Mouse (Mus musculus): Measurements from ENCODE around the gene Npas1. TPM values are rescaled to one million over a fixed set of nuclear protein-coding genes. Genes with fewer than 3 reads are reported as not detected.

Gene Npas1
- polyA plus RNA-seq, 1 experiment from 2014 or later, result 0.15 TPM

DNA sequence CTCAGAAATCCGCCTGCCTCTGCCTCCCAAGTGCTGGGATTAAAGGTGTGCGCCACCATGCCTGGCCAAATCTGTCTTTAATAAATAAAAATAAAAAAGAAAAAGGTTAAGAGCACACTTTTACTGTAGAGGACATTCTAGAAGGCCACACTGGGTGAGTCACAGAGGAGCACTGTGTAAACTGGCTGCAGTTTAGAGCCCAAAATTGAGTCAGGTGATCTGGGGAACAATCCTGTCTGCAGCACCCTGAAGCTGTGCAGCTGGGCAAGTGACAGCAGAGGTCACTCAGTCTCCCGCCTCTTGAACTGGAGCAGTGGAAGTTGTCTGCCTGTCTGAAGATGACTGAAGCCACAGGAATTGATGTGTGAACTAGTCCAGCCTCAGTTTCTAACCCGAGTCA lies 24.0 kb upstream of the Npas1 start:
- no peaks in the 10 kb centered on the region for H3K27me3 ChIP-seq (replicated peaks; ENCODE audit: control insufficient read depth, insufficient read depth, low read length)
- no peaks in the 10 kb centered on the region for H3K9me3 ChIP-seq (ENCODE audit: control insufficient read depth, low read length)
- H3K4me1 ChIP-seq (replicated peaks; ENCODE audit: control insufficient read depth, insufficient read depth, low read length), result no peaks in the 10 kb centered on the region
- no peak overlapping the region for H3K9ac ChIP-seq (ENCODE audit: low read length)
- H3K4me3 ChIP-seq (ENCODE audit: low read depth, low read length), result no peak overlapping the region
- no peak for DNase-seq (ENCODE audit: low spot score)
- ATAC-seq (replicated peaks; ENCODE audit: low FRiP score, low TSS enrichment, low read depth), result no peak
- WGBS, result 87% methylated on average over 4 of the region's 4 CpGs
- no peak overlapping the region for H3K27ac ChIP-seq (ENCODE audit: low read depth)
- H3K4me2 ChIP-seq (ENCODE audit: low read length), result no peak overlapping the region
- H3K36me3 ChIP-seq (ENCODE audit: control insufficient read depth, insufficient read depth, low read length), result peaks cover 70% of the 10 kb centered on the region

DNA sequence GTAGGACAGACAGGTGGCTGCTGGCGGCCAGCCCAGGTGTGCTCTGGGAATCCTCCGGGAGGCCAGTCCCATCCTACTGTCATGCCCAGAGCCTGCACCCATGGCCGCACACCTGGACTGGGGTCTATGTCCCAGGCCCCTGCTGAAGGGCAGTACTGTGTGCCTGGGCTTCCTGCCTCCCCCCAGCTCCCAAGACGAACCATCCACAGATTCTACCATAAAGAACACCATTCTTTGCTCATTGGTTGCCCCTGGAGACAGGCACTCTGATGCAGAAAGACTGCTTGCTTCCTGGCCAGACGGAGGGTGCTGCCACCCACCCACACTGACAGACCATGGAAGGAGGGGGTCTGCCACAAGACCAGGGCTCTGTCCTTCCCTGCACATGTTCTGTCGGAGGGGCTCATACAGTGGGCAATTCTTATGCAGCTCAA lies 22.2 kb upstream of the Npas1 start:
- 82% methylated on average over 6 of the region's 6 CpGs for WGBS
- Histone ChIP-seq H3K27me3 (replicated peaks; ENCODE audit: control insufficient read depth, insufficient read depth, low read length) (no peaks in the 10 kb centered on the region), H3K36me3 (ENCODE audit: control insufficient read depth, insufficient read depth, low read length) (peaks cover 69% of the 10 kb centered on the region), H3K27ac (ENCODE audit: low read depth) (no peak overlapping the region), H3K4me3 (ENCODE audit: low read depth, low read length) (no peak overlapping the region), H3K9me3 (ENCODE audit: control insufficient read depth, low read length) (no peaks in the 10 kb centered on the region), H3K9ac (ENCODE audit: low read length) (no peak overlapping the region), H3K4me1 (replicated peaks; ENCODE audit: control insufficient read depth, insufficient read depth, low read length) (no peaks in the 10 kb centered on the region), H3K4me2 (ENCODE audit: low read length) (no peak overlapping the region)
- ATAC-seq (replicated peaks; ENCODE audit: low FRiP score, low TSS enrichment, low read depth), result no peak
- DNase-seq (ENCODE audit: low spot score), result no peak

DNA sequence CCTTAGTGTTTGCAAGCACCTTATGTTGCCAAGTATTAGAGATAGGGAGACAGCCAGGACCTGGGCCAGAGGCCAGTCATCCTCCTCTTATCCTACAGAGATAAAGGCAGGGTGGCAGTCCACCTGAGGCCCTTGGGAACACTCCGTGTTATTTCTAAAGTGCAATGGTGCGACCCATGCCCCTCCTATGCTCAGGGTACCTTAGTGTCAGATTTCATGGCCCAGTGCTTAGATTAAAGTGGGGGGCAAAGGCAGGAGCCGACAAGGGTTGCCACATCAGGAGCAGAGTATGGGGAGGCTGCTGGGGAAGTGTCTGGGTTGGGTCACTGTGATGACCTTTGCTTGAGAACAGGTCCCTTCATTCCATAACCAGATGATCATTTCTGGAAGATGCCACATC lies 18.7 kb upstream of the Npas1 start:
- no peak overlapping the region for H3K4me3 ChIP-seq (ENCODE audit: low read depth, low read length)

DNA sequence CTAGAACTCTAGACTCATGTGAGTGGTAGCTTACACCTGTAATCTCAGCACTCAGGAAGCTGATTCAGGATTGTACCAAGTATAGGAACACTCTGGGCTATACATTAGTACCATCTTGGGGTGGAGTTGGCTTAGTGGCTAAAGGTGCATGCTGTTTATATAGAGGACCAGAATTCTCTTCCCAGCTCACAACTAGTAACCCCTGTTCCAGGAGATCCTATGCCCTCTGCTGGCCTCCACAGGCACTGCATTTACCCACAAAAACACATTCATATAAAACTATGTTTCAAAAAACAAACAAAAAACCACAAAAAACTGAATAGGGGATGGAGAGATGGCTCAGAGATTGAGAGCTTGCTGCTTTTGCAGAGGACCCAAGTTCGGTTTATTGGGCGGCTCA lies 15.8 kb upstream of the Npas1 start:
- ATAC-seq (replicated peaks; ENCODE audit: low FRiP score, low TSS enrichment, low read depth), result no peak
- Histone ChIP-seq H3K4me1 (replicated peaks; ENCODE audit: control insufficient read depth, insufficient read depth, low read length) (no peaks in the 10 kb centered on the region), H3K9ac (ENCODE audit: low read length) (no peak overlapping the region), H3K36me3 (ENCODE audit: control insufficient read depth, insufficient read depth, low read length) (peaks cover 31% of the 10 kb centered on the region), H3K4me3 (ENCODE audit: low read depth, low read length) (no peak overlapping the region), H3K27ac (ENCODE audit: low read depth) (no peak overlapping the region), H3K27me3 (replicated peaks; ENCODE audit: control insufficient read depth, insufficient read depth, low read length) (no peaks in the 10 kb centered on the region), H3K9me3 (ENCODE audit: control insufficient read depth, low read length) (no peaks in the 10 kb centered on the region), H3K4me2 (ENCODE audit: low read length) (no peak overlapping the region)
- 30% methylated on average over 2 of the region's 2 CpGs for WGBS
- DNase-seq (ENCODE audit: low spot score), result peak; percentile 73

More for the DNA sequence above, 18.7 kb upstream of the Npas1 start:
- no peaks in the 10 kb centered on the region for H3K9me3 ChIP-seq (ENCODE audit: control insufficient read depth, low read length)
- peaks cover 41% of the 10 kb centered on the region for H3K36me3 ChIP-seq (ENCODE audit: control insufficient read depth, insufficient read depth, low read length)
- no peak for ATAC-seq (replicated peaks; ENCODE audit: low FRiP score, low TSS enrichment, low read depth)
- no peaks in the 10 kb centered on the region for H3K27me3 ChIP-seq (replicated peaks; ENCODE audit: control insufficient read depth, insufficient read depth, low read length)
- H3K27ac ChIP-seq (ENCODE audit: low read depth), result no peak overlapping the region
- 84% methylated on average over 3 of the region's 3 CpGs for WGBS
- no peaks in the 10 kb centered on the region for H3K4me1 ChIP-seq (replicated peaks; ENCODE audit: control insufficient read depth, insufficient read depth, low read length)
- no peak for DNase-seq (ENCODE audit: low spot score)
- no peak overlapping the region for H3K9ac ChIP-seq (ENCODE audit: low read length)
- H3K4me2 ChIP-seq (ENCODE audit: low read length), result no peak overlapping the region

DNA sequence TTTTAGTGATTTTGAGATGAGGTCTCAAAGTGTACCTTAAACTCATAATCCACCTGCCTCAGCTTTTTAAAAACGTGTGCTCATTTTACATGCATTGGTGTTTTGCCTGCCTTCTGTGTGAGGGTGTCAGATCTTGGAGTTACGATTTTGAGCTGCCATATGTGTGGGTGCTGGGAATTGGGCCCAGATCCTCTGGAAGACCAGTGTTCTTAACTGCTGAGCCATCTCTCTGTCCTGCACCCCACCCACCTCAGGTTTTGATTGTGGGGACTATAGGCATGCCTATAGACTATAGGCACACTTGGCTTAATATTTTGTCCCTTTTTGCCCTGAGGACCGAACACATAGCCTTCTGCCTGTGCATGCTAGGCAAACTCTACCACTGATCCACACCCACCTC lies 14.7 kb upstream of the Npas1 start:
- Histone ChIP-seq H3K27ac (ENCODE audit: low read depth) (no peak overlapping the region), H3K27me3 (replicated peaks; ENCODE audit: control insufficient read depth, insufficient read depth, low read length) (no peaks in the 10 kb centered on the region), H3K9me3 (ENCODE audit: control insufficient read depth, low read length) (no peaks in the 10 kb centered on the region), H3K4me3 (ENCODE audit: low read depth, low read length) (no peak overlapping the region), H3K4me1 (replicated peaks; ENCODE audit: control insufficient read depth, insufficient read depth, low read length) (no peaks in the 10 kb centered on the region), H3K36me3 (ENCODE audit: control insufficient read depth, insufficient read depth, low read length) (peaks cover 20% of the 10 kb centered on the region), H3K4me2 (ENCODE audit: low read length) (no peak overlapping the region), H3K9ac (ENCODE audit: low read length) (no peak overlapping the region)
- DNase-seq (ENCODE audit: low spot score) (no peak), ATAC-seq (replicated peaks; ENCODE audit: low FRiP score, low TSS enrichment, low read depth) (no peak)
- 64% methylated on average over 3 of the region's 3 CpGs for WGBS

DNA sequence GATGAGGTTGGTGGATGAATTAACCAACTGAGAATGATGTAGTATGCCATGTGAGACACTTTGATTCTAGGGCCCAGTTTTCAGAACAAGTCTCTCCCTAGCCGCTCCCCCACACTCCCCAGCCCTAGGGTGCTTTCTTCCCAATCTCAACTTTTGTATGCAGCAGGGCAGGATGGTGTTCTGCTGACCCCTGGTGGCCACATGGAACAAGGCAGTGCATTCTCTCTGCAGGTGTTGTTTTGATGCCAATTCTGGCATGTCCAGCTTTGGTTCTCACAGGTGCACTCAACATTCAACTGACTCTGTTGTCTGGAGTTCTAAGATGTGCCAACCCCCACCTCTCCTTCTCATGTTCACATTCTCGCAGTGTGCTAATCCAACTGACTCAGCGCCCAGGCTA lies 14.2 kb upstream of the Npas1 start:
- WGBS, result 26% methylated on average over 3 of the region's 3 CpGs
- peak; percentile 85 for DNase-seq (ENCODE audit: low spot score)
- Histone ChIP-seq H3K36me3 (ENCODE audit: control insufficient read depth, insufficient read depth, low read length) (peaks cover 15% of the 10 kb centered on the region), H3K9me3 (ENCODE audit: control insufficient read depth, low read length) (no peaks in the 10 kb centered on the region), H3K9ac (ENCODE audit: low read length) (no peak overlapping the region), H3K4me3 (ENCODE audit: low read depth, low read length) (no peak overlapping the region), H3K4me2 (ENCODE audit: low read length) (no peak overlapping the region), H3K4me1 (replicated peaks; ENCODE audit: control insufficient read depth, insufficient read depth, low read length) (no peaks in the 10 kb centered on the region), H3K27ac (ENCODE audit: low read depth) (no peak overlapping the region), H3K27me3 (replicated peaks; ENCODE audit: control insufficient read depth, insufficient read depth, low read length) (no peaks in the 10 kb centered on the region)
- ATAC-seq (replicated peaks; ENCODE audit: low FRiP score, low TSS enrichment, low read depth), result 0 out of 2 replicates have a peak, but pooled peaks have one; percentile 25

DNA sequence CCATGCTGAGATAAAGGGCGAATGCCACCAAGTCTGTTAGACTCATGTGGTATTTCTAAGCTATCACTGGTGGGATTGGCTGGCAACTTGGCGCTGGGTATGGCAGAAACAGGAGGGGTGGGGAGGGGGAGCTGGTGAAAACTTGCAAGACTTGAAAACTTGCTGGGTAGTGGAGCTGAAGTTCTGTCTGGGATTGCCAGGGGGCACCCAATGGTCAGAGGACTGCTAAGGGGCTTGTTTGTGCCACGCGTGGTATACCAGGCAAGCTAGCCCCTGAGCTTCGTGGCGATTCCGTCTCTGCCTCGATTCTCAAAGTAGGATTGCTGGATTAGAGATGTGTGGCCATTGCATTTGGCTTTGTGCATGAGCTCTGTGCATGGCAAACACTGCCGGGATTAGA lies 12.4 kb upstream of the Npas1 start:
- Histone ChIP-seq H3K27me3 (replicated peaks; ENCODE audit: control insufficient read depth, insufficient read depth, low read length) (no peaks in the 10 kb centered on the region), H3K4me1 (replicated peaks; ENCODE audit: control insufficient read depth, insufficient read depth, low read length) (no peaks in the 10 kb centered on the region), H3K4me3 (ENCODE audit: low read depth, low read length) (no peak overlapping the region), H3K27ac (ENCODE audit: low read depth) (no peak overlapping the region), H3K4me2 (ENCODE audit: low read length) (no peak overlapping the region), H3K9me3 (ENCODE audit: control insufficient read depth, low read length) (no peaks in the 10 kb centered on the region), H3K9ac (ENCODE audit: low read length) (no peak overlapping the region), H3K36me3 (ENCODE audit: control insufficient read depth, insufficient read depth, low read length) (no peaks in the 10 kb centered on the region)
- DNase-seq (ENCODE audit: low spot score) (no peak), ATAC-seq (replicated peaks; ENCODE audit: low FRiP score, low TSS enrichment, low read depth) (no peak)
- 89% methylated on average over 9 of the region's 9 CpGs for WGBS

DNA sequence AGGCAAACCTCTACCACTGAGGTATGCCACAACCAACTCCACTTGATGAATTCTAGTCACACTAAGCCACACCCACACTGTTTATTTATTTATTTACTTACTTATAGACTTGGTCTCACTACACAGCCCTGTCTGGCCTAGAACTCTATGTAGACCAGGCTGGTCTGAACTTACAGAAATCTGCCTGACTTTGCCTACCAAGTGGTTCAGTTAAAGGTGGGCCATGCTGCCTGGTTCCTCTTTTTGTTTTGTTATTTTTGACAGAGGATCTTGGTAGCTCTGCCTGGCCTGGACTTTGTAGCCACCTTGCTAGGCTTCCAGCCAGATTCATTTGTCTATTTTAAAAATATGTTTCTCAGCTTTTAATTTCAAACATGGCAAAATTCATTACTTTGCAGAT lies 11.3 kb upstream of the Npas1 start:
- Histone ChIP-seq H3K36me3 (ENCODE audit: control insufficient read depth, insufficient read depth, low read length) (no peaks in the 10 kb centered on the region), H3K4me1 (replicated peaks; ENCODE audit: control insufficient read depth, insufficient read depth, low read length) (no peaks in the 10 kb centered on the region), H3K9ac (ENCODE audit: low read length) (no peak overlapping the region), H3K4me2 (ENCODE audit: low read length) (no peak overlapping the region), H3K27me3 (replicated peaks; ENCODE audit: control insufficient read depth, insufficient read depth, low read length) (no peaks in the 10 kb centered on the region), H3K9me3 (ENCODE audit: control insufficient read depth, low read length) (no peaks in the 10 kb centered on the region), H3K27ac (ENCODE audit: low read depth) (no peak overlapping the region), H3K4me3 (ENCODE audit: low read depth, low read length) (no peak overlapping the region)
- ATAC-seq (replicated peaks; ENCODE audit: low FRiP score, low TSS enrichment, low read depth) (no peak), DNase-seq (ENCODE audit: low spot score) (no peak)

DNA sequence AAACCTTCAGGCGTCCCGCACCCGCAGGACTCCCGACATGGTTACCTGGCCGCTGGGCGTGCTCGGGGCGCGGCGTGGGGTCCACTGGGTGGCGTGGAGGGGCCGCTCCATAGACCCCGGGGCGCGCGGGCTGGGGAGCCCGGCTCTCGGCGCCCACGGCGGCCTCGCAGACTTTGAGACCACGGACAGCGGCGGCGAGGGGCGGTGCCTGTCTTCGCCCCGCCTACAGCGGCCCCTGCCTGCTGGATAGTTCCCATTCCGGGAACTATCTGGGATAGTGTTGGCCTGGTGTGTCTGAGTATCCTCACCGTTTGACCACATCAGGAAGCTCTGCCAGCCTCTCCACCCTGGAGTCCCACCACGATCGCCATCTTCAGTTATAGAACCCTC lies 933 bp downstream of the Npas1 start:
- peak overlapping the region; percentile 50 for H3K4me2 ChIP-seq (ENCODE audit: low read length)
- peaks cover 63% of the 10 kb centered on the region for H3K27me3 ChIP-seq (replicated peaks; ENCODE audit: control insufficient read depth, insufficient read depth, low read length)
- H3K9ac ChIP-seq (ENCODE audit: low read length), result no peak overlapping the region
- H3K4me3 ChIP-seq (ENCODE audit: low read depth, low read length), result peak overlapping the region; percentile 32
- no peak overlapping the region for H3K27ac ChIP-seq (ENCODE audit: low read depth)
- H3K4me1 ChIP-seq (replicated peaks; ENCODE audit: control insufficient read depth, insufficient read depth, low read length), result peaks cover 11% of the 10 kb centered on the region; the same call in 1 of the 2 replicates
- H3K36me3 ChIP-seq (ENCODE audit: control insufficient read depth, insufficient read depth, low read length), result no peaks in the 10 kb centered on the region
- peak; percentile 78 for DNase-seq (ENCODE audit: low spot score)
- WGBS, result 1% methylated on average over 34 of the region's 34 CpGs
- H3K9me3 ChIP-seq (ENCODE audit: control insufficient read depth, low read length), result no peaks in the 10 kb centered on the region
- peak; percentile 34 for ATAC-seq (replicated peaks; ENCODE audit: low FRiP score, low TSS enrichment, low read depth)
